Mouse (Mus musculus) kidney, embryonic 14.5 days (tissue): ENCODE data around the gene Tnnc2. TPM values are rescaled to one million over a fixed set of nuclear protein-coding genes. Genes with fewer than 3 reads are reported as not detected.
A peak's percentile ranks its signal among the peaks of the same experiment; 100 is the strongest.

Experiments
- ATAC-seq: fragments of 200-750 bp; cut with Nextera tagmentation; 2 replicates; pipeline ENCODE4 v1.8.0; 2017; ENCODE audit warnings: moderate number of reproducible peaks, mild to moderate bottlenecking, moderate TSS enrichment, moderate library complexity; ENCODE audit not compliant: low FRiP score, low TSS enrichment
- H3K27ac ChIP-seq: fragments of 300-500 bp; sonication (generic); 2 replicates; pipeline ENCODE4 v1.5.1; 2014; ENCODE audit warnings: low read depth, mild to moderate bottlenecking, low read length, moderate library complexity, mixed read lengths
- H3K27me3 ChIP-seq: fragments of 300-500 bp; sonication (generic); 2 replicates; pipeline ENCODE4 v1.6.1; 2014; ENCODE audit warnings: mild to moderate bottlenecking, low read length; ENCODE audit not compliant: control insufficient read depth, insufficient read depth
- H3K36me3 ChIP-seq: fragments of 300-500 bp; sonication (generic); 2 replicates; pipeline ENCODE4 v1.6.1; 2014; ENCODE audit warnings: low read length, mixed read lengths; ENCODE audit not compliant: control insufficient read depth, insufficient read depth
- H3K4me1 ChIP-seq: fragments of 300-500 bp; sonication (generic); 2 replicates; pipeline ENCODE4 v1.6.1; 2014; ENCODE audit warnings: low read length, mixed read lengths; ENCODE audit not compliant: control insufficient read depth, insufficient read depth
- H3K4me2 ChIP-seq: fragments of 300-500 bp; sonication (generic); replicated peaks from 2 replicates; pipeline ENCODE4 v1.6.1; 2014; ENCODE audit warnings: low read depth, mild to moderate bottlenecking, low read length
- H3K4me3 ChIP-seq: fragments of 300-500 bp; sonication (generic); 2 replicates; pipeline ENCODE4 v1.5.1; 2014; ENCODE audit warnings: mild to moderate bottlenecking, low read length
- H3K9ac ChIP-seq: fragments of 300-500 bp; sonication (generic); 2 replicates; pipeline ENCODE4 v1.6.1; 2014; ENCODE audit warnings: low read depth, mild to moderate bottlenecking, low read length, moderate library complexity
- H3K9me3 ChIP-seq: fragments of 300-500 bp; sonication (generic); 2 replicates; pipeline ENCODE4 v1.6.1; 2016; ENCODE audit warnings: low read length; ENCODE audit not compliant: control insufficient read depth
- WGBS: fragments of 180-500 bp; shearing (Covaris S2); extraction: QIAGEN DNeasy Blood & Tissue Kit; methylation state at CpG from one replicate; pipeline ENCODE4 v1.1.7; 2014; 5-methylcytosine and 5-hydroxymethylcytosine counted together
- polyA plus RNA-seq: library from polyadenylated mRNA; unstranded; fragments of >200 nt; fragmentation: Nextera tagmentation; extraction: Ambion mirVana; gene quantifications from 2 replicates; pipeline ENCODE4 v1.2.1, GENCODE M21; 2014

The Tnnc2 gene
- polyA plus RNA-seq, 1 experiment from 2014 or later = 1.9 TPM

DNA sequence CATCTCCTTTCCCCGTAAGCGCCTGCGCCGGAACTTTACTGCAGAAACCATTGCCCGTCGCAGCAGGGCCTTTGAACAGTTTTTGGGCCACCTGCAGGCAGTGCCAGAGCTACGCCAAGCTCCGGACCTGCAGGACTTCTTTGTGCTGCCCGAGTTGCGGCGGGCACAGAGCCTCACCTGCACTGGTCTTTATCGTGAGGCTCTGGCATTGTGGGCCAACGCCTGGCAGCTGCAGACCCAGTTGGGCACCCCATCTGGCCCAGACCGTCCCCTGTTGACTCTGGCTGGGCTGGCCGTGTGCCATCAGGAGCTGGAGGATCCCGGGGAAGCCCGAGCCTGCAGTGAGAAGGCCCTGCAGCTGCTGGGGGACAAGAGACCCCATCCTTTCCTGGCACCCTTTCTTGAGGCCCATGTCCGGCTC, 12.1 kb upstream of the Tnnc2 start:
- H3K27ac ChIP-seq = no peak overlapping the region
- no peak for ATAC-seq
- no peaks in the 10 kb centered on the region for H3K27me3 ChIP-seq
- H3K4me1 ChIP-seq = peaks cover 3% of the 10 kb centered on the region; the same call in 1 of the 2 replicates
- H3K9me3 ChIP-seq = no peaks in the 10 kb centered on the region
- WGBS = 96% methylated on average over 18 of the region's 18 CpGs
- H3K36me3 ChIP-seq = peaks cover 57% of the 10 kb centered on the region
- no peak overlapping the region for H3K4me2 ChIP-seq
- no peak overlapping the region for H3K9ac ChIP-seq
- H3K4me3 ChIP-seq = no peak overlapping the region

DNA sequence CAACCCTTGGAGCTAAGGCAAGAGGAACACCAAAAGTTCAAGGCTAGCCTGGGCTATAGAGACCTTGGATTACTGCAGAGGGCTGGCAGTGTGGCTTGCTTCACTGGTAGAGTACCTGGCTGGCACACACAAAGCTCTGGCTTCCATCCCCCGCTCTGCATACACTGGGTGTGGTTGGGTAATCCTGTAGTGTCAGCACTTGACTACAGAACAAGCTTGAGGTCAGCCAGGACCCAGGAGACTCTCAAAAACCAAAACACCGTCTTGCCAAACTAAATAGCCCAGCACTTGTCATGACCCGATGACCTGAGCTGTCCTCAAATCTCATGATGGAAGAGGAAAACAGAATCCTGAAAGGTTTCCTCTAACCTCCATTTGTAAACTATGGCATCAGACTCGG, 10.7 kb upstream of the Tnnc2 start:
- no peak overlapping the region for H3K27ac ChIP-seq
- no peak overlapping the region for H3K9ac ChIP-seq
- H3K36me3 ChIP-seq = peaks cover 46% of the 10 kb centered on the region
- no peak for ATAC-seq
- no peaks in the 10 kb centered on the region for H3K9me3 ChIP-seq
- H3K4me2 ChIP-seq = no peak overlapping the region
- peaks cover 7% of the 10 kb centered on the region; the same call in 1 of the 2 replicates for H3K4me1 ChIP-seq
- no peaks in the 10 kb centered on the region for H3K27me3 ChIP-seq
- WGBS = 80% methylated on average over 4 of the region's 4 CpGs
- H3K4me3 ChIP-seq = no peak overlapping the region

DNA sequence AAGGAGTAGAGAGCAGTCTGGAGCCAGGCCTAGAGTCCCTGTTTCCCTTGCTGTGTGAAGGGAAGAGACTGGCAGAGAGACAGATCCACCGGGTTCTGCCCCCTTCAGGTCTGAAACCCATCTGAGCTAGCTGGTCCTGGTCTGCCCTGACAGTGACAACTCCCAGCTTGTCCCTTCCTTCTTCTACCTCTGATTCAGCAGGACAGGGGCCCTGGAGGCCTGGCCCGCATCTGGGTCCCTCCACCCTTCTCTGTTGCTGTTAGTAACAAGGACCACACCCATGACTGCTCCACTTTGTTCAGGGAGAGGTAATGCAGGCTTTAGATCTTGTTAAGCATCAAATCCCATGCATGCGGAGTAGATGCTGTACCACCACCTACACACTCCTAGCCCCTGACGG, 8.6 kb upstream of the Tnnc2 start:
- Histone ChIP-seq H3K36me3 (peaks cover 32% of the 10 kb centered on the region), H3K9ac (no peak overlapping the region), H3K4me2 (no peak overlapping the region), H3K27ac (no peak overlapping the region), H3K9me3 (no peaks in the 10 kb centered on the region), H3K4me3 (no peak overlapping the region), H3K4me1 (peaks cover 13% of the 10 kb centered on the region; the same call in 1 of the 2 replicates), H3K27me3 (no peaks in the 10 kb centered on the region)
- WGBS = 65% methylated on average over 4 of the region's 4 CpGs
- no peak for ATAC-seq

DNA sequence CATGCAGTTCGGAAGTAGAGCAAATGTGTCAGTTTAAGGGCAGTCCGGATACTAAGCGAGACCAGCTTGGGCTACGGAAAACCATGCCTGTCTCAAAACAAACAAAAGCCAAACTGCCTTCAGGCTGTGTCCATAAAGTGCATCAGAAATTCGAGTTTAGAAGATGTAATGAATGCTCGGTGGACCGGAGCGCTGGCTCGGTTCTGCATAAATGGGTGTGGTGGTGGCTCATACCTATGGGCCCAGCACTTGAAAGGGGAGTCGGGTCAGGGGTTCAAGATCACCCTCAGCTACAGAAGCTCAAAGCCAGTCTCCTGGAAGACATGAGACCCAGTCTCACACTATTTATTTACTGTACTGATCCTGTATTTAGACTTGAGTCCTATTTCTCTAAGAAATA, 8.0 kb upstream of the Tnnc2 start:
- H3K9ac ChIP-seq = no peak overlapping the region
- H3K4me1 ChIP-seq = peaks cover 13% of the 10 kb centered on the region; the same call in 1 of the 2 replicates
- no peaks in the 10 kb centered on the region for H3K9me3 ChIP-seq
- no peak overlapping the region for H3K4me3 ChIP-seq
- no peak overlapping the region for H3K27ac ChIP-seq
- no peak for ATAC-seq
- peaks cover 28% of the 10 kb centered on the region for H3K36me3 ChIP-seq
- H3K27me3 ChIP-seq = no peaks in the 10 kb centered on the region
- H3K4me2 ChIP-seq = no peak overlapping the region
- 72% methylated on average over 10 of the region's 10 CpGs for WGBS

DNA sequence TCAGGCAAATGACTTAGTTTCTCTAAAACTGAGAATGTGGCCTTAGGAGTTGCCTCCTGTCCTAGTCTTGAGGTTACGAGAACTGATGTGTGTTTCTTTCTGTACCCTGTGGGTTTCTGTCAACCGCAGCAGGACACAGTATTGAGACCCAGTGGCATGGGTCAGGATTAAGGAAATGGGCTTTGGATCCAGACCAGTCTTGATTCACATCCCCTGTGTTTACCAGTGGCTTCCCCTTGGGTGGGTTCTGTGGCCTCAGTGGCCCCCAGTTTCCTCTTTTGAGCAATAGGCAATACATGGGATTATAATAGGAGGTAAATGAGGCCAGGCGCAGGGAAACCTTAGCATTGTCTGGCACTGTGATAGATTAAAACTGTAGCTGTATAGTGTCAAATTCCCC, 7.3 kb upstream of the Tnnc2 start:
- H3K9me3 ChIP-seq = no peaks in the 10 kb centered on the region
- H3K36me3 ChIP-seq = peaks cover 21% of the 10 kb centered on the region
- peaks cover 13% of the 10 kb centered on the region; the same call in 1 of the 2 replicates for H3K4me1 ChIP-seq
- H3K9ac ChIP-seq = peak overlapping the region; percentile 78
- WGBS = 90% methylated on average over 3 of the region's 3 CpGs
- no peak overlapping the region for H3K27ac ChIP-seq
- no peaks in the 10 kb centered on the region for H3K27me3 ChIP-seq
- peak overlapping the region; percentile 71 for H3K4me3 ChIP-seq
- ATAC-seq = no peak
- H3K4me2 ChIP-seq = peak overlapping the region; percentile 93

DNA sequence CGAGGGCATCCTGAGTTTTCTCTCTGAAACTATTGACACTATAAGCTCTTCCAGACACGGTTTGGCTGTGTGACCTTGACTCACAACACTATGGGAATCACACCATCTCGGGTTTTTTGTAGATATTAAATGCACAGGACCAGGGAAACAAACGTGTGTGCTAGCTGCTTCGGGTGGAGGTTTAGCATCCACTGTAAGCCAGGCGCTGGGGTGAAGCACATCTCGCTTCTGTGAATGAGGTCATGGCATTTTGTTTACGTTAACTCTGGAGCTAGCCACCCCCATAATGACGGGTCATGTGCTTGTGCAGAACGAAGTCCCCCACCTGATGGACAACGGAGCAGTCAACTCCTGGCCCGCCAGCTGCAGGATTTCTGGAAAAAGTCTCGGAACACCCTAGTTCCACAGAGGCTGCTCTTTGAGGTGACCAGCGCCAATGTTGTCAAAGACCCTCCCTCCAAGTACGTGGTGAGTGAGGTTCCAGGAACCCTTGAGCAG, 6.7 kb upstream of the Tnnc2 start:
- Histone ChIP-seq H3K27ac (peak overlapping the region; percentile 83; the same call in 1 of the 2 replicates), H3K36me3 (peaks cover 15% of the 10 kb centered on the region; the same call in 1 of the 2 replicates), H3K9ac (peak overlapping the region; percentile 78), H3K4me3 (peak overlapping the region; percentile 71), H3K27me3 (no peaks in the 10 kb centered on the region), H3K4me2 (peak overlapping the region; percentile 93), H3K4me1 (peaks cover 13% of the 10 kb centered on the region; the same call in 1 of the 2 replicates), H3K9me3 (no peaks in the 10 kb centered on the region)
- 7% methylated on average over 15 of the region's 15 CpGs for WGBS
- peak; percentile 7; the same call in 1 of the 2 replicates for ATAC-seq

DNA sequence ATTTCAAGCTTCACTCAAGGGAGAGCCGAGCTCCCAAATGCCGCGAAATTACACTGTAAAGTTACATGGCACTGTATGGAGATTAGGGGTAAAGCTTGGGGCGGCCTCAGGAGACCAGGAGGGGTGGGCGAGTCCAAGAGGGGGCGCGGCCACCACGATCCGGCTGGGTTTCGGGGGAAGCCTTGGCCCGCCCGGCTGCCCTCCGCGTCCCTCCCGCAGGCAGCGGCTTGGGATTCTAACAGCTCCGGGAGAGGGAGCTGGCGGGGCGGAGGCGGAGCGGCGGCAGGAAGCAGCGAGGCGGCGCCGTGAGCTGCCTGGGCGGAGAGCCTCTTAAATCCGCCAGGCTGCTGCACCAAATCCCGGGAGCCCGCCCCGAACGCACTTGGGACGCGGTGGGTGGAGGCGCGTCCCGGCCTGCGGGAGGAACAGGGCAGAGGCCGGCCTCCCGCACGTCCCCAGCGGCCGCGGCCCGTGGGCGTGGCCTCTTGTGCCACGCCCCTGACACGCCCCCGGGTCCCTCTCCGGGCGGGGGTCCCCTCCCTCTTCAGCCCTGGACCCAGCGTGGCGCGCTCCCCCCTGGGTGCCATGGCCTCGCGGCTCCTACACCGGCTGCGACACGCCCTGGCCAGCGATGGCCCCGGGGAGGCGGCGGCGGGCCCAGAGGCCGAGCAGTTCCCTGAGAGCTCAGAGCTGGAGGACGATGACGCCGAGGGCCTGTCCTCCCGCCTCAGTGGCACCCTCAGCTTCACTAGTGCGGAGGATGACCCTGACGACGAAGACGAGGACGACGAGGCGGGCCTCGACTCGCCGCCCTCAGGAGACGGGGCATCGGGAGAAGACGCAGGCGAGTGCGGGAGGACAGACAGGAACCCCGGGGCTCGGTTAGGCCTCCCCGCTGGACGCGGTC, 6.0 kb upstream of the Tnnc2 start, which contains the start of gene Snx21:
Snx21 (plus strand) TSS at position 343 of the 907 bp plus-strand sequence.
- H3K36me3 ChIP-seq = peaks cover 9% of the 10 kb centered on the region; the same call in 1 of the 2 replicates
- WGBS = under 1% methylated on average over 82 of the region's 89 CpGs
- peak within 1 kb of the TSS; percentile 71 for H3K4me3 ChIP-seq
- H3K27ac ChIP-seq = peak within 1 kb of the TSS; percentile 83
- H3K4me2 ChIP-seq = peak within 1 kb of the TSS; percentile 93
- H3K27me3 ChIP-seq = no peaks in the 10 kb centered on the region
- H3K4me1 ChIP-seq = peaks cover 13% of the 10 kb centered on the region; the same call in 1 of the 2 replicates
- no peaks in the 10 kb centered on the region for H3K9me3 ChIP-seq
- peak within 1 kb of the TSS; percentile 78 for H3K9ac ChIP-seq
- ATAC-seq = peak; percentile 92

DNA sequence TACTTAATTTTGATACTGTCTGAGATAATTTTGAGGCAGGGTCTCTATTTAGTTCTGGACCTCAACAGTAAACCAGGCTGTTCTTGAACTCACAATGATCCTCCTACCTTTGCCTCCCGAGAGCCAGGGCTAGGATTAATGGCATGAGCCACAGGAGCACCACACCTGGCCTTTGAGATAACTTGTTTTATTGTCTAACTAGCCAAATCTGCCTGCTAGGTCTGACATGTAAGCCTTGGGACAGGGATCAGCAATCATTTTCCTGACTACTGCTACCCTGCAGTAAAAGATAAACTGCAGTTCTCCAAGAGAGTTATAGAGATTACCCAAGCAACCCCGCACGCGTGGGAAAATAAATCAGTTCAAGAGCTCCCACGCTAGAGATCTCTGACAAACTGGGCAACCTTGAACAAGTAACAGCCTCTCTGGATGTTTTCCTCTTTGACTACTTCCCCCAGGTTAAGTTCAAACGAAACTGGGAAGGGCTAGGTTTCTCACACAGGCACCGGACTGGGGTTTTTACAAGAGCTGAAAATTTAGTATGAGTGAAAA, 5.2 kb upstream of the Tnnc2 start:
- Histone ChIP-seq H3K4me1 (peaks cover 13% of the 10 kb centered on the region; the same call in 1 of the 2 replicates), H3K27me3 (no peaks in the 10 kb centered on the region), H3K36me3 (peaks cover 5% of the 10 kb centered on the region; the same call in 1 of the 2 replicates), H3K4me3 (peak overlapping the region; percentile 71), H3K9ac (peak overlapping the region; percentile 78), H3K27ac (peak overlapping the region; percentile 83), H3K9me3 (no peaks in the 10 kb centered on the region), H3K4me2 (peak overlapping the region; percentile 93)
- WGBS = 5% methylated on average over 7 of the region's 7 CpGs
- ATAC-seq = no peak
